Mouse (Mus musculus) liver, embryonic 11.5 days (tissue): ENCODE measurements around the gene Khdrbs1. TPM values are rescaled to one million over a fixed set of nuclear protein-coding genes. Genes with fewer than 3 reads are reported as not detected.

Experiments used
- ATAC-seq: fragments of 200-750 bp; cut with Nextera tagmentation; replicated peaks from 2 replicates; pipeline ENCODE4 v1.8.0; 2017; ENCODE audit warnings: moderate number of reproducible peaks, mild to moderate bottlenecking, moderate TSS enrichment, moderate library complexity; ENCODE audit not compliant: low FRiP score
- DNase-seq: peaks from one replicate; pipeline ENCODE4 v3.0.0-alpha.2; 2017; ENCODE audit warnings: low spot score
- H3K27ac ChIP-seq: fragments of 300-500 bp; sonication (generic); 2 replicates; pipeline ENCODE4 v1.5.1; 2014; ENCODE audit warnings: mild to moderate bottlenecking, low read depth, low read length, control low read depth
- H3K27me3 ChIP-seq: fragments of 300-500 bp; sonication (generic); replicated peaks from 2 replicates; pipeline ENCODE4 v1.6.1; 2014; ENCODE audit warnings: low read length, mixed read lengths; ENCODE audit not compliant: control insufficient read depth, insufficient read depth
- H3K36me3 ChIP-seq: fragments of 300-500 bp; sonication (generic); 2 replicates; pipeline ENCODE4 v1.6.1; 2014; ENCODE audit warnings: mild to moderate bottlenecking, low read length, moderate library complexity, mixed read lengths; ENCODE audit not compliant: control insufficient read depth, insufficient read depth
- H3K4me1 ChIP-seq: fragments of 300-500 bp; sonication (generic); replicated peaks from 2 replicates; pipeline ENCODE4 v1.6.1; 2014; ENCODE audit warnings: low read length, mixed read lengths; ENCODE audit not compliant: control insufficient read depth, insufficient read depth
- H3K4me2 ChIP-seq: fragments of 300-500 bp; sonication (generic); 2 replicates; pipeline ENCODE4 v1.6.1; 2014; ENCODE audit warnings: mild to moderate bottlenecking, control low read depth, moderate library complexity
- H3K4me3 ChIP-seq: fragments of 300-500 bp; sonication (generic); 2 replicates; pipeline ENCODE4 v1.5.1; 2014; ENCODE audit warnings: low read depth, low read length, control low read depth
- H3K9ac ChIP-seq: fragments of 300-500 bp; sonication (generic); 2 replicates; pipeline ENCODE4 v1.6.1; 2014; ENCODE audit warnings: low read depth, low read length, control low read depth
- H3K9me3 ChIP-seq: fragments of 300-500 bp; sonication (generic); 2 replicates; pipeline ENCODE4 v1.6.1; 2016; ENCODE audit warnings: low read length, inconsistent platforms, mixed read lengths; ENCODE audit not compliant: control insufficient read depth
- WGBS: fragments of 180-500 bp; shearing (Covaris S2); extraction: QIAGEN DNeasy Blood & Tissue Kit; methylation state at CpG from one replicate; pipeline ENCODE4 v1.1.7; 2014; 5-methylcytosine and 5-hydroxymethylcytosine counted together
- polyA plus RNA-seq: library from polyadenylated mRNA; unstranded; fragments of >200 nt; fragmentation: Nextera tagmentation; extraction: Ambion mirVana; gene quantifications from 2 replicates; pipeline ENCODE4 v1.2.1, GENCODE M21; 2014

Khdrbs1 gene
- polyA plus RNA-seq, result 78.4 and 83.3 TPM in 2 replicates

GRCm38 (mm10) chr4:129742232-129743009 is at the start of gene Khdrbs1:
TSS of gene Khdrbs1 (minus strand) at chr4:129742303.
- H3K36me3 ChIP-seq, result no peaks in the 10 kb centered on the region
- H3K4me1 ChIP-seq, result peaks cover 13% of the 10 kb centered on the region
- H3K9me3 ChIP-seq, result no peaks in the 10 kb centered on the region
- H3K4me2 ChIP-seq, result peak within 1 kb of the TSS; percentile 89
- ATAC-seq (peak; percentile 92), DNase-seq (peak; percentile 97)
- H3K4me3 ChIP-seq, result peak within 1 kb of the TSS; percentile 100
- WGBS, result under 1% methylated on average over 76 of the region's 76 CpGs
- H3K9ac ChIP-seq, result peak within 1 kb of the TSS; percentile 98
- no peaks in the 10 kb centered on the region for H3K27me3 ChIP-seq
- peak within 1 kb of the TSS; percentile 96 for H3K27ac ChIP-seq

GRCm38 (mm10) chr4:129791399-129791798 is 49.3 kb upstream of the Khdrbs1 start:
- ATAC-seq, result no peak
- Histone ChIP-seq H3K4me3 (no peak overlapping the region), H3K4me1 (peaks cover 45% of the 10 kb centered on the region), H3K4me2 (no peak overlapping the region), H3K9me3 (no peaks in the 10 kb centered on the region), H3K27me3 (no peaks in the 10 kb centered on the region), H3K27ac (no peak overlapping the region), H3K36me3 (no peaks in the 10 kb centered on the region), H3K9ac (no peak overlapping the region)
- WGBS, result 57% methylated on average over 1 of the region's 1 CpGs
- no peak for DNase-seq

- Histone ChIP-seq H3K27me3 (no peaks in the 10 kb centered on the region), H3K27ac (no peak overlapping the region), H3K9me3 (no peaks in the 10 kb centered on the region), H3K9ac (no peak overlapping the region), H3K4me3 (no peak overlapping the region), H3K4me1 (peaks cover 36% of the 10 kb centered on the region), H3K4me2 (no peak overlapping the region), H3K36me3 (no peaks in the 10 kb centered on the region)
- WGBS, result 58% methylated on average over 3 of the region's 3 CpGs
- ATAC-seq, result no peak
- no peak for DNase-seq
Observed at GRCm38 (mm10) chr4:129790475-129790874, 48.4 kb upstream of the Khdrbs1 start.

DNA sequence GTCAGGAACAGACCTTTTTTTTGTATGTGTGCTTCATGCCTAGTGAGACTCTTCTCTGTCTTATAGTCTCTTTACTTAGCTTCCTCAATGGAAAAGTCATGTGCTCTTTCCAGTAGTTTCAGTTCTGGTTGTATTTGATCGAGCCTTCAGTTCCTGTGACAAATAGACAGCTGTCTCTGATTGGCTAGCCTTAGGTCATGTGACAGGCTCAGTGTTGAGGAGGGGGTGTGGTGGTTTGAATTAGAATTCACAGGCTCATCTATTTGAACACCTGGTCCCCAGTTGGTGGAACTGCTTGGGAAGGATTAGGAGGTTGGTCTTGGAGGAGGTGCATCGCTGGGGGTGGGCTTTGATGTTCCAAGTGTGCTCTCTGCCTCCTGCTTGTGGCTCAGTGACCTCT is 47.5 kb upstream of the Khdrbs1 start:
- ATAC-seq, result no peak
- WGBS, result 82% methylated on average over 2 of the region's 2 CpGs

GRCm38 (mm10) chr4:129788693-129789092 is 46.6 kb upstream of the Khdrbs1 start:
- H3K9ac ChIP-seq, result no peak overlapping the region
- ATAC-seq (no peak), DNase-seq (no peak)
- H3K36me3 ChIP-seq, result no peaks in the 10 kb centered on the region
- WGBS, result 42% methylated on average over 8 of the region's 8 CpGs
- no peak overlapping the region for H3K27ac ChIP-seq
- H3K9me3 ChIP-seq, result no peaks in the 10 kb centered on the region
- no peak overlapping the region for H3K4me2 ChIP-seq
- no peaks in the 10 kb centered on the region for H3K27me3 ChIP-seq
- H3K4me1 ChIP-seq, result peaks cover 18% of the 10 kb centered on the region
- H3K4me3 ChIP-seq, result no peak overlapping the region

More for the DNA sequence above, 47.5 kb upstream of the Khdrbs1 start:
- H3K4me2 ChIP-seq, result no peak overlapping the region
- no peaks in the 10 kb centered on the region for H3K9me3 ChIP-seq
- H3K36me3 ChIP-seq, result no peaks in the 10 kb centered on the region
- peaks cover 27% of the 10 kb centered on the region for H3K4me1 ChIP-seq
- no peaks in the 10 kb centered on the region for H3K27me3 ChIP-seq
- DNase-seq, result no peak
- H3K9ac ChIP-seq, result no peak overlapping the region
- H3K4me3 ChIP-seq, result no peak overlapping the region
- H3K27ac ChIP-seq, result no peak overlapping the region

- no peak for DNase-seq
- H3K4me3 ChIP-seq, result no peak overlapping the region
- peaks cover 2% of the 10 kb centered on the region for H3K4me1 ChIP-seq
- WGBS, result 2% methylated on average over 4 of the region's 4 CpGs
- H3K36me3 ChIP-seq, result no peaks in the 10 kb centered on the region
- H3K4me2 ChIP-seq, result no peak overlapping the region
- no peaks in the 10 kb centered on the region for H3K27me3 ChIP-seq
- H3K9me3 ChIP-seq, result no peaks in the 10 kb centered on the region
- no peak overlapping the region for H3K27ac ChIP-seq
- no peak overlapping the region for H3K9ac ChIP-seq
- ATAC-seq, result no peak
Observed at GRCm38 (mm10) chr4:129785178-129785577, 43.1 kb upstream of the Khdrbs1 start.

DNA sequence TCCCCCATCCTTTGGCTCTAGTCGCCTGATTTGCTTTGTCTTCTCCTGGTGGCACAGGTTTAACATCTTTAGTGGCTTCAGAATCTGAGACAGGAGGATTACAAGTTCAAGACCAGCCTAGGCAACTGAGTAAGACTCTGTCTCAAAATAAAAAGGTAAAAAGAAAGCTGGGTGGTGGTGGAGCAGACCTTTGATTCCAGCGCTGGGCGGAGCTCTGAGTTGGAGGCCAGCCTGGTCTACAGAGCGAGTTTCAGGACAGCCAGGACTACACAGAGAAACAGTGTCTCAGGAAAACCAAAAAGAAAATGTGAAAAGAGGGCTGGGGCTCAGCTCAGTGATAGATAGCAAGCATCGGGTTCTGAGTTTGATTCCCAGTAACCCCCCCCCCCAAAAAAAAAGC is 41.4 kb upstream of the Khdrbs1 start:
- WGBS, result 74% methylated on average over 5 of the region's 5 CpGs
- H3K4me2 ChIP-seq, result no peak overlapping the region
- DNase-seq (no peak), ATAC-seq (no peak)
- H3K9ac ChIP-seq, result no peak overlapping the region
- no peaks in the 10 kb centered on the region for H3K9me3 ChIP-seq
- H3K27ac ChIP-seq, result no peak overlapping the region
- 0 out of 2 replicates have a peak, but pooled peaks cover 2% of the 10 kb centered on the region for H3K4me1 ChIP-seq
- H3K4me3 ChIP-seq, result no peak overlapping the region
- H3K36me3 ChIP-seq, result no peaks in the 10 kb centered on the region
- no peaks in the 10 kb centered on the region for H3K27me3 ChIP-seq

- Histone ChIP-seq H3K4me2 (no peak overlapping the region), H3K9me3 (no peaks in the 10 kb centered on the region), H3K27me3 (no peaks in the 10 kb centered on the region), H3K36me3 (no peaks in the 10 kb centered on the region), H3K27ac (no peak overlapping the region), H3K4me1 (0 out of 2 replicates have a peak, but pooled peaks cover 2% of the 10 kb centered on the region), H3K9ac (no peak overlapping the region), H3K4me3 (no peak overlapping the region)
- 37% methylated on average over 3 of the region's 3 CpGs for WGBS
- ATAC-seq (no peak), DNase-seq (no peak)
Observed at GRCm38 (mm10) chr4:129782857-129783331, 40.8 kb upstream of the Khdrbs1 start.
